Mouse (Mus musculus): Measurements from ENCODE around the gene Pcyt1b. TPM values are rescaled to one million over a fixed set of nuclear protein-coding genes. Genes with fewer than 3 reads are reported as not detected.

Pcyt1b gene
- polyA plus RNA-seq, 2 experiments from 2014 or later: 1.7 to 2.2 TPM

DNA sequence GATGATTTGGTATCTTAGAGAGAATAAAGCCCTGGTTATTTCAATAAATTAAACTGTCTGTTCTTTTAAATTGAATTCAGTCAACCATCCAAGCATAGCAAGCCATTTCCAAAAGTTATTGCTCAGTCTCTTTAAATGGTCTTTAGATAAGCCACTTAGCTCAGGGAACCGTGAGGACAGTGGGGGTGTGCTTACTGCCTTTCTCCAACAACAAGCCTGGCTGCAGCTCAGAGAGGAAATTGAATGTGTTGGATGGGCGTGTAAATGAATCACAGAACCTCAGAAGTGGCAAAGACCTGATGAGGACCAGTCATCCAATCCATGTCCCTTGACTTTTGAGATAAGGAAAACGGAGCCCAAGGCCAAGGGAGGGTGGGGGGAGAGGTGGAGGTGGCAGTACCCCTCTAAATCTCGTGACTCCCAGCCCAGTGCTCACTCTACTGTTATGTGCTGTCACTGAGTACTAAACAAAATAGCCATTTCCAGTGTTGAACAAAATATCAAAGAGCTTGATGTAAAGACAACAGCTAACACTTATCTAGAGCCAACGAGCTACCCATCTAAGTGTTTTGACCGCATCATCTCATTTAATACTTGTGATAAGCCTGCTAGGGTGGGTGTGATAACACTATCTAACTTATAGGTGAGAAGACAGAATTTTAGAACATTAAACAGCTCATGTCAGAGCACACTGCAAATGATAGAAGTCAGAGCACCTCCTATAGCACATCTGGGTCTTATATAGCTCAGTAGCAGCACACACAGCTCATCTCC is 78.5 kb downstream of the Pcyt1b start:
- ATAC-seq: no peak

DNA sequence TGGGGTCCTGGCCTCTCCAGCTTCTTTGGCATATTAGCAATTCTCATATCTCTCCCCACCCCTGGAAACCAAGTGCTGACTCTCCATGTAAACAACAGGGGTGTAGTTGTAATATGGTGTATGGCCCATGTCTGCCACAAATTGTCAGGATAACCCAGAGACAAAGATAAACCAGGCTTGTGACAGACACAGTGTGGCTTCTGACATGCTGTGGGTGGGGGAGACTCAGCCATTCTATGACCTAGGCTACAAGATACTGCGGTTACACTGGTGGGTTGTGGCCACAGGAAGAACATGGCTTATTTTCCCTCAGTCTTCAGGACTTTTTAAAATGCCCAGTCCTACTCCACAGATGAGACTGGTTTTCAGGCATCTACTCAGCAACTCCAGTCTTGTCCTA is 94.5 kb downstream of the Pcyt1b start:
- no peak for ATAC-seq

GRCm38 (mm10) chrX:93750566-93750965 is 95.9 kb downstream of the Pcyt1b start:
- ATAC-seq: no peak

GRCm38 (mm10) chrX:93755210-93755842 is 100.7 kb downstream of the Pcyt1b start:
- ATAC-seq: no peak

GRCm38 (mm10) chrX:93756867-93757455 is 102.3 kb downstream of the Pcyt1b start:
- ATAC-seq: no peak

GRCm38 (mm10) chrX:93760770-93761169 is 106.1 kb downstream of the Pcyt1b start:
- ATAC-seq: no peak

DNA sequence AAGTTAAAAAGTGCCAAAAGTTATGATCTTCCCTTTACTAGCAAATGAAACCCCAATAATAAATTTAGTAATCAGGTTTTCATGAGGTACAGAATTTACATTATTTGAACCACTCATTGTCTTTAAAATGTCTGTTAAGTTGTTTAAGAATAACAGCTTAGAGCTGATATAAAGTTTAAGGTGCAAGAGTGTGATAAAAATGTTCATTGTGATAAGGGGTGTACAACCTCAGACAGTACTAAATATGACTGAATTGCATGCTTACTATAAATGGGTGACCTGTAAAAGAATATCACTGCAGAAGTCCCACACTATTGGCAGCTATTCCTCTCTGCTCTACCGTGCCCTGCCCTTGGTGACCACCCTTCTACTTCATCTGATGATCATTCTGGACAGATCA is 134.9 kb downstream of the Pcyt1b start:
- no peak for ATAC-seq

DNA sequence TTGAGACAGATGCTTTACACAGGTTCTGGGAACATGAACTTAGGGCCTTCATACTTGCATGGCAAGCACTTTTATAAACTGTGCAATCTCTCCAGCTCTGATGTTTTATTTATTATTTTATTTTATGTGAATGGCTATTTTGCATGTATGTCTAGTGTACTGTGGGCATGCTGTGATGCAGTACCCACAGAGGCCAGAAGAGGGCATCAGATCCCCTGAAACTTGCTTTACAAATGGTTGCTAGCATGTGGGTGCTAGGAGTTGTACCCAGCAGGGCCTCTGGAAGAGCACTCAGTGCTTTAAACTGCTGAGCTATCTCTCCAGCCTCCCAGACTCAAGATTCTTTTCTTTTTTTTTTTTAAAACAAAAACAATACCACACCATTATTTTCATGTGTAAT is 138.5 kb downstream of the Pcyt1b start:
- peak; percentile 80 for ATAC-seq

Other genes with a start within 250 kb of the Pcyt1b start
- gene Pola1, start 22.7 kb upstream of the Pcyt1b start, polyA plus RNA-seq (2017; shearing (Covaris generic)): 1 to 10 TPM; 8.1 to 8.6 TPM
- gene Pdk3, start 177.3 kb downstream of the Pcyt1b start, polyA plus RNA-seq (2017; shearing (Covaris generic)): 10 to 100 TPM; 15.6 to 18.3 TPM